Comparison of ENCODE assay signal across 10 mouse cellular contexts in genomic region chr15:83088495-83089428, GRCm38 (mm10). TPM values are rescaled to one million over a fixed set of nuclear protein-coding genes. Genes with fewer than 3 reads are reported as not detected.
DNase-seq lines count a peak whose midpoint lies in the region; ATAC-seq and TF ChIP-seq lines count a peak whose summit lies in the region.
"Had no signal": no experiment of that assay in that cellular context is flagged by ENCODE, and none has a peak within 500 bp of the region (broad histone marks: within the 10 kb centered on the region; RNA-seq: fewer than 3 reads in every experiment).

No protein-coding gene starts in this region.

- no peak for TF ChIP-seq CTCF in lung, adult 2 months (IDR thresholded peaks at IDR 0.05; ENCODE audit: insufficient read depth, low read length)

- peaks cover 19% of the 10 kb centered on the region for H3K27me3 ChIP-seq in heart, embryonic 12.5 days (replicated peaks)
- H3K27me3 ChIP-seq in hindbrain, embryonic 10.5 days (ENCODE audit: insufficient read depth, poor library complexity, severe bottlenecking): peaks cover 52% of the 10 kb centered on the region
- H3K27me3 ChIP-seq in liver, embryonic 13.5 days: peaks cover 18% of the 10 kb centered on the region

- H3K27ac ChIP-seq in heart, embryonic 12.5 days (ENCODE audit: poor library complexity, severe bottlenecking): no peak overlapping the region
- no peak overlapping the region for H3K27ac ChIP-seq in hindbrain, embryonic 10.5 days
- H3K27ac ChIP-seq in liver, embryonic 13.5 days: no peak overlapping the region
- H3K27ac ChIP-seq: kidney, postnatal 0 days had no signal

- ATAC-seq in heart, embryonic 12.5 days (ENCODE audit: insufficient number of reproducible peaks, low FRiP score): no peak
- ATAC-seq in liver, embryonic 13.5 days (ENCODE audit: low read depth): peak; percentile 64; the same call in 1 of the 2 replicates
- ATAC-seq: CD4-positive, CD25-positive, alpha-beta regulatory T cell, adult 4 months had no signal

- no peaks in the 10 kb centered on the region for H3K9me3 ChIP-seq in heart, embryonic 12.5 days (replicated peaks)
- H3K9me3 ChIP-seq in hindbrain, embryonic 10.5 days: no peaks in the 10 kb centered on the region
- no peaks in the 10 kb centered on the region for H3K9me3 ChIP-seq in liver, embryonic 13.5 days (replicated peaks)

- peak overlapping the region; percentile 36 for H3K4me2 ChIP-seq in heart, embryonic 12.5 days
- H3K4me2 ChIP-seq in liver, embryonic 13.5 days: peak overlapping the region; percentile 50

- H3K9ac ChIP-seq in heart, embryonic 12.5 days: no peak overlapping the region
- H3K9ac ChIP-seq in liver, embryonic 13.5 days: peak overlapping the region; percentile 11; the same call in 1 of the 2 replicates

- peak overlapping the region; percentile 2; the same call in 1 of the 2 replicates for H3K4me3 ChIP-seq in heart, embryonic 12.5 days
- peak overlapping the region; percentile 35 for H3K4me3 ChIP-seq in hindbrain, embryonic 10.5 days
- H3K4me3 ChIP-seq in liver, embryonic 13.5 days (replicated peaks): peak overlapping the region; percentile 8
- H3K4me3 ChIP-seq in lung, adult 2 months (replicated peaks; ENCODE audit: extremely low read depth, low read depth, low read length): no peak overlapping the region

- 6% methylated on average over 27 of the region's 27 CpGs for WGBS in heart, embryonic 12.5 days
- WGBS in hindbrain, embryonic 10.5 days: 3% methylated on average over 27 of the region's 27 CpGs
- WGBS in liver, embryonic 13.5 days (ENCODE audit: insufficient replicate concordance): 8% methylated on average over 27 of the region's 27 CpGs
- 20% methylated on average over 27 of the region's 27 CpGs for WGBS in lung, adult 2 months

- TF ChIP-seq POLR2A in lung, adult 2 months (IDR thresholded peaks at IDR 0.05; ENCODE audit: borderline replicate concordance, extremely low read depth, low read depth, low read length): no peak

- H3K4me1 ChIP-seq in heart, embryonic 12.5 days (replicated peaks): peaks cover 24% of the 10 kb centered on the region
- peaks cover 32% of the 10 kb centered on the region for H3K4me1 ChIP-seq in hindbrain, embryonic 10.5 days (replicated peaks)
- peaks cover 43% of the 10 kb centered on the region for H3K4me1 ChIP-seq in liver, embryonic 13.5 days (replicated peaks)
- H3K4me1 ChIP-seq in lung, adult 2 months (ENCODE audit: control insufficient read depth, insufficient read depth, low read length): no peaks in the 10 kb centered on the region

- H3K36me3 ChIP-seq in heart, embryonic 12.5 days: no peaks in the 10 kb centered on the region
- no peaks in the 10 kb centered on the region for H3K36me3 ChIP-seq in hindbrain, embryonic 10.5 days
- H3K36me3 ChIP-seq in liver, embryonic 13.5 days: no peaks in the 10 kb centered on the region

- DNase-seq in heart, adult 11 months: no peak
- no peak for DNase-seq in hindbrain, embryonic 10.5 days (ENCODE audit: low spot score)
- DNase-seq in liver, embryonic 13.5 days: no peak
- DNase-seq in retina, embryonic 14.5 days (ENCODE audit: low spot score): peak; percentile 54
- DNase-seq in adrenal gland, adult 8-10 months: no peak
- DNase-seq in lung, adult 2 months: no peak
- DNase-seq in gastrocnemius, postnatal 4 days (ENCODE audit: low spot score in 2 of 2): no peak

RNA-seq across cellular contexts. Expression of gene Serhl, which starts 0.5 kb away (rescaled TPM):
- 58.9 and 68.8 TPM in 2 replicates for polyA plus RNA-seq in heart, embryonic 12.5 days (2016; fragmentation: Nextera tagmentation; extraction: Ambion mirVana)
- polyA plus RNA-seq in hindbrain, embryonic 10.5 days (2016; fragmentation: Nextera tagmentation; extraction: Ambion mirVana): 57.1 and 58.9 TPM in 2 replicates
- 20.1 and 23.8 TPM in 2 replicates for polyA plus RNA-seq in liver, embryonic 13.5 days (2015; fragmentation: Nextera tagmentation; extraction: Ambion mirVana)
- total RNA-seq in adrenal gland, adult 8-10 months (2022): 10 to 100 TPM; 42.1 to 73.7 (median 60.6) TPM
- polyA plus RNA-seq in lung, adult 2 months (2012; rRNA removed): 38.6 and 43.5 TPM in 2 replicates
- 10 to 100 TPM; 33.4 to 41.0 TPM for total RNA-seq in gastrocnemius, postnatal 4 days (2021)

RNA-seq across cellular contexts. Expression of gene Rrp7a, which starts 33.8 kb away (rescaled TPM):
- polyA plus RNA-seq in heart, embryonic 12.5 days (2016; fragmentation: Nextera tagmentation; extraction: Ambion mirVana): 39.3 and 44.8 TPM in 2 replicates
- 85.3 and 85.4 TPM in 2 replicates for polyA plus RNA-seq in hindbrain, embryonic 10.5 days (2016; fragmentation: Nextera tagmentation; extraction: Ambion mirVana)
- polyA plus RNA-seq in liver, embryonic 13.5 days (2015; fragmentation: Nextera tagmentation; extraction: Ambion mirVana): 35.6 and 40.9 TPM in 2 replicates
- total RNA-seq in adrenal gland, adult 8-10 months (2022): 100 to 1,000 TPM; 100 to 115 (median 102) TPM
- polyA plus RNA-seq in lung, adult 2 months (2012; rRNA removed): 82.1 and 85.3 TPM in 2 replicates
- total RNA-seq in gastrocnemius, postnatal 4 days (2021): 10 to 100 TPM; 50.3 to 53.5 TPM

RNA-seq across cellular contexts. Expression of gene Nfam1, which starts 55.7 kb away (rescaled TPM):
- 1.7 and 1.9 TPM in 2 replicates for polyA plus RNA-seq in heart, embryonic 12.5 days (2016; fragmentation: Nextera tagmentation; extraction: Ambion mirVana)
- polyA plus RNA-seq in hindbrain, embryonic 10.5 days (2016; fragmentation: Nextera tagmentation; extraction: Ambion mirVana): 2.8 and 3.6 TPM in 2 replicates
- 5.9 and 7.0 TPM in 2 replicates for polyA plus RNA-seq in liver, embryonic 13.5 days (2015; fragmentation: Nextera tagmentation; extraction: Ambion mirVana)
- total RNA-seq in adrenal gland, adult 8-10 months (2022): 1 to 10 TPM; 2.5 to 4.6 (median 3.8) TPM
- 13.7 and 19.3 TPM in 2 replicates for polyA plus RNA-seq in lung, adult 2 months (2012; rRNA removed)
- 1 to 10 TPM; 2.5 to 4.2 TPM for total RNA-seq in gastrocnemius, postnatal 4 days (2021)
